Mouse (Mus musculus) heart, postnatal 0 days (tissue): ENCODE results near the gene Mdfic. TPM values are rescaled to one million over a fixed set of nuclear protein-coding genes. Genes with fewer than 3 reads are reported as not detected.
A peak's percentile ranks its signal among the peaks of the same experiment; 100 is the strongest.

Source experiments
- ATAC-seq: fragments of 200-750 bp; cut with Nextera tagmentation; 2 replicates; pipeline ENCODE4 v1.8.0; 2017; ENCODE audit warnings: low read depth, moderate number of reproducible peaks, moderate library complexity; ENCODE audit not compliant: insufficient read depth
- DNase-seq: peaks from one replicate; pipeline ENCODE4 v3.0.0-alpha.2; 2016; ENCODE audit warnings: low spot score
- H3K27ac ChIP-seq: fragments of 300-500 bp; sonication (generic); 2 replicates; pipeline ENCODE4 v1.5.1; 2014; ENCODE audit warnings: low read depth, mild to moderate bottlenecking
- H3K27me3 ChIP-seq: fragments of 300-500 bp; sonication (generic); 2 replicates; pipeline ENCODE4 v1.6.1; 2014; ENCODE audit warnings: low read length, mixed read lengths; ENCODE audit not compliant: control insufficient read depth, insufficient read depth
- H3K36me3 ChIP-seq: fragments of 300-500 bp; sonication (generic); replicated peaks from 2 replicates; pipeline ENCODE4 v1.6.1; 2014; ENCODE audit warnings: low read length, mixed read lengths; ENCODE audit not compliant: control insufficient read depth, insufficient read depth
- H3K4me1 ChIP-seq: fragments of 300-500 bp; sonication (generic); 2 replicates; pipeline ENCODE4 v1.6.1; 2014; ENCODE audit warnings: antibody characterized with exemption; ENCODE audit not compliant: control insufficient read depth, insufficient read depth
- H3K4me2 ChIP-seq: fragments of 300-500 bp; sonication (generic); 2 replicates; pipeline ENCODE4 v1.6.1; 2014; ENCODE audit warnings: low read depth, mild to moderate bottlenecking, low read length, moderate library complexity
- H3K4me3 ChIP-seq: fragments of 300-500 bp; sonication (generic); 2 replicates; pipeline ENCODE4 v1.5.1; 2014; ENCODE audit warnings: low read depth, low read length
- H3K9ac ChIP-seq: fragments of 300-500 bp; sonication (generic); replicated peaks from 2 replicates; pipeline ENCODE4 v1.6.1; 2014; ENCODE audit warnings: low read depth, low read length, mixed read lengths
- H3K9me3 ChIP-seq: fragments of 300-500 bp; sonication (generic); replicated peaks from 2 replicates; pipeline ENCODE4 v1.6.1; 2016; ENCODE audit warnings: low read length; ENCODE audit not compliant: control insufficient read depth
- CTCF ChIP-seq: IDR thresholded peaks from 2 replicates; pipeline ENCODE4 v1.5.1; 2016; ENCODE audit warnings: antibody characterized with exemption, control low read depth, low read depth
- EP300 ChIP-seq: IDR thresholded peaks from 2 replicates; pipeline ENCODE4 v1.6.1; 2016; ENCODE audit warnings: antibody characterized with exemption, low read depth
- WGBS: fragments of 180-500 bp; shearing (Covaris S2); extraction: QIAGEN DNeasy Blood & Tissue Kit; methylation state at CpG from one replicate; pipeline ENCODE4 v1.1.7; 2014; 5-methylcytosine and 5-hydroxymethylcytosine counted together
- polyA plus RNA-seq: library from polyadenylated mRNA; unstranded; fragments of >200 nt; fragmentation: Nextera tagmentation; extraction: Ambion mirVana; gene quantifications from 2 replicates; pipeline ENCODE4 v1.2.1, GENCODE M21; 2015
- total RNA-seq: library from RNA; depleted of rRNA; stranded (reverse); fragments of >200 nt; gene quantifications from 2 replicates; pipeline ENCODE4 v1.2.3, GENCODE M21; 2014; ENCODE audit warnings: low replicate concordance

Gene Mdfic
- total and polyA plus RNA-seq, 2 experiments from 2014 or later: 2.4 to 11.1 TPM

DNA sequence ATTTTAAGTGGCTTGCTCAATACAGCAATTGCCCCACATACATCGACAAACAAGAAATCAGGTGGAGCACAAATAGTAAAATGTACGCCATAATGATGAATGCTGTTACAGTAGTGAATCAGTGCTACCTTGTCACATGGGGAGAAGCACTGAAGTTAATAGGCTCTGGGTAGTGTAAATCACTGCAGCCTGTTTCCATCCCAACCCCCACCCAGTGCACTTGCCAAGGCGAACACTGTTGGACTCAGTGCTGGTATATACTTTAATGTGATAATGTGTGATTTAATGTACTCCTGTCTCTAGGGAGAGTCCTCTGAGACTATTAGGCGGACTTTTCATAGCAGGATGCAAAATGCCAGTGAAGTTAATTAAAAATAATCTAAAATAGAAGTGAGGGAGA lies 3.8 kb downstream of the Mdfic start:
- TF ChIP-seq CTCF (no peak), EP300 (no peak)
- Histone ChIP-seq H3K4me1 (peaks cover 12% of the 10 kb centered on the region), H3K36me3 (no peaks in the 10 kb centered on the region), H3K27me3 (no peaks in the 10 kb centered on the region), H3K27ac (no peak overlapping the region), H3K4me2 (no peak overlapping the region), H3K9ac (no peak overlapping the region), H3K9me3 (no peaks in the 10 kb centered on the region), H3K4me3 (no peak overlapping the region)
- DNase-seq (no peak), ATAC-seq (no peak)
- 59% methylated on average over 4 of the region's 4 CpGs for WGBS

DNA sequence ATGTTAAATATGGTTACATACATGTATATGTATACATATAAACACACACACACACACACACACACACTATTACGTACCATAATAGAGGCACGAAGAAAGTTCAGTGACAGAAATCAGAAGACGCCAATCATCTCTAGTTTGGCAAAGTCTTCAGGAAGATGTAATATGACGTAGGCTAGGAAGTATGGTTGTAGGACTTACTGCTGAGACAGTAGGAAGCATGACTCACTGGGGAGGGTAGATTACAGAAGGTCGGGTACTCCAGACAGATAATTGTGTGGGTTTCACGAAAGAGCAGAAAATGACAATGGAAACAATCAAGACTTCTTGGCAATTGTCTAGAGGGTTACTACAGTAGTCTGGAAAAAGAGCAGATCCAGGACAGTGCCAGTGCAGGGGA lies 6.0 kb downstream of the Mdfic start:
- DNase-seq (no peak), ATAC-seq (no peak; the same call in 1 of the 2 replicates)
- Histone ChIP-seq H3K9ac (no peak overlapping the region), H3K4me3 (no peak overlapping the region), H3K27ac (no peak overlapping the region), H3K36me3 (no peaks in the 10 kb centered on the region), H3K27me3 (no peaks in the 10 kb centered on the region), H3K4me1 (peaks cover 31% of the 10 kb centered on the region), H3K9me3 (no peaks in the 10 kb centered on the region), H3K4me2 (no peak overlapping the region)
- WGBS: 64% methylated on average over 6 of the region's 6 CpGs
- TF ChIP-seq CTCF (no peak), EP300 (no peak)

DNA sequence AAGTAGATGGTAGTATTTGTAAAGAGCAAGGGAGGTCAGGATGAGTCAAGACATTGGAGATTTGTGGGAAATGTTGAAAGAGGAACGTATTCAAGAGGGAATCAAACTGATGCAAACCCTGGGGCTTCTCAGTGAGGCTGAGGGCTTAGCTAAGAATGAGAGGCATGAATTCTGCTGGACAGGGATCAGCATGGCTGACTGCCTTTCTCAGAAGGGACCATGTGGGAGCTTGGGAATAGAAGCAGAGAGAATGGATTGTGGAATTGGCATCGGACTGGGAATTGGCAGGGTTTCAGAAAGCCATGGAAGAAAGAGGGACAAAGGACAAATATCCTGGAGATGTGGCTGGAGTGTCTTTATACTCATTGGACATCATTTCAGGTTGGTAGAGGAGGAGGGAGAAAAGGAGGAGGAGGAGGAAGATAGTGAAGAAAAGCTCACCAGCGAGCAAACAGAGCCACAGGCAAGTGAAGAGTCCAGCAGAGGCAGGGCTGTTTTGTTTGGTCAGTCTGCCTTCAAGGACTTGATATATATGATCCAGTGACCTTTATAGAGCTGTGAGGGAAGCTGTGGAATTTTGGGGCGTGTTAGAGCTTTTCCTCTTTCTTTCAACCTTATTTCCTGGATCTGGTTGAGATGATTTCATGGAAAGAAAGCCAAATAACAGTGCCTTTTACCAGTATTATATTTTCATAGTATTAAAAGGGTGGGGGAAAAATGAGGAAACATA lies 7.4 kb downstream of the Mdfic start:
- Histone ChIP-seq H3K4me3 (no peak overlapping the region), H3K9ac (no peak overlapping the region), H3K4me2 (no peak overlapping the region), H3K27ac (peak overlapping the region; percentile 12), H3K27me3 (no peaks in the 10 kb centered on the region), H3K9me3 (no peaks in the 10 kb centered on the region), H3K4me1 (peaks cover 33% of the 10 kb centered on the region), H3K36me3 (no peaks in the 10 kb centered on the region)
- DNase-seq (peak; percentile 28), ATAC-seq (0 out of 2 replicates have a peak, but pooled peaks have one; percentile 51)
- WGBS: 44% methylated on average over 4 of the region's 4 CpGs
- TF ChIP-seq EP300: no peak
- no peak for TF ChIP-seq CTCF

DNA sequence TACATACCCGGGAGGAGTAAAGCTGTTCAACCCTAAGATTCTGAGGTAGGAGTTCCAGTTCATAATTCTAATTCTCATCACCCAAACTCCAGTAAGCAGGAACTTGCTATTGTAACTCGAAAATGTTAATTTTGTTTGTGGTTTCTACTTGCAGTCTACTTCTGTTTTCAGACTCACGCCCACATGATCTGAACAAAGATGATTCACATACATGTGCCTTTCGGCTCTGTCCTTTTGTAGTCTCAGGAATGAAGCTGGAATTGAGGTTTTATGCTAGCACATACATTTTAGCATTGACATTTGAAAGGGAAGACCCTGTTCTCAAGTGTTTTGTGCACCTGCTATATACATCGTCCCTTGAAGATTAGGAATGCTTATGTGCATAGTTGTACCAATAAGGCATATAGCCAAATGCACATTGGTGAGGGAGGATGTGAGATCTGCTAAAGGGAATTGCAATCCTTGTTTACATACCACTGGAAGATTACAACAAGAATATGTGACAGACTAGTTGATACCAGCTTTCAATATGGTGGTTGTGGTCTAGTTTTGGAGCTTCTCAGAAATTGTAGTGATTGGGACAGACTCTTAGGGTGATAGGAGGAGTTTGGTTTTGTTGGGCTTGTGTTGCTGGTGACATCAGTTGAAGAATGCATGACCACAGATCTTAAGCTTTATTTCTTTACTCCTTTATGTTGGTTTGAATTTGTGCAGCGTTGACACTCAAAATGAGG lies 8.6 kb downstream of the Mdfic start:
- Histone ChIP-seq H3K4me3 (no peak overlapping the region), H3K9me3 (no peaks in the 10 kb centered on the region), H3K9ac (no peak overlapping the region), H3K27ac (peak overlapping the region; percentile 32; the same call in 1 of the 2 replicates), H3K4me1 (peaks cover 37% of the 10 kb centered on the region), H3K4me2 (no peak overlapping the region), H3K36me3 (no peaks in the 10 kb centered on the region), H3K27me3 (no peaks in the 10 kb centered on the region)
- TF ChIP-seq CTCF (no peak), EP300 (no peak)
- WGBS: 71% methylated on average over 6 of the region's 6 CpGs
- ATAC-seq (no peak), DNase-seq (no peak)

DNA sequence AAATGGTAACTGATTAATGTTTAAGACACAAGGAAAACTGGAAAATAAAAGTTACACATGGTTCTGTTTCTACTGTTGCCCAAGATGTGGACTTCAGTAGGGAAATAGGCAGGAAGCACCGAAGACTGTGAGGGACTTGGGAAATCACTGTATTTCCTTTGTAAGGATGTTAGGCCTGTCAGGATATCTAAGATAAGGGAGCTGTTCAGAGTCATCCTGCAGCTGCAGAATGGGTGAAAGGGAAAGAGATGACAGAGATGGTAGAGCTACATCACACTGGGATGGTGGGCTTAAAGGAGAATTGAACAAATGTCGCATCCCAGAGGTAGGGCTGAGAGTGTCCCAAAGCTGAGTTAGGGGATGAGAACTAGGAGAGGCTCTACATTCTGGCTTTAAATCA lies 9.8 kb downstream of the Mdfic start:
- Histone ChIP-seq H3K4me1 (peaks cover 37% of the 10 kb centered on the region), H3K27ac (peak overlapping the region; percentile 48), H3K4me3 (no peak overlapping the region), H3K9me3 (no peaks in the 10 kb centered on the region), H3K9ac (no peak overlapping the region), H3K36me3 (no peaks in the 10 kb centered on the region), H3K27me3 (no peaks in the 10 kb centered on the region), H3K4me2 (no peak overlapping the region)
- ATAC-seq: no peak
- TF ChIP-seq CTCF: no peak
- TF ChIP-seq EP300: 0 out of 2 replicates have a peak, but pooled peaks have one; percentile 37
- DNase-seq: no peak
- 72% methylated on average over 2 of the region's 2 CpGs for WGBS
